Mouse (Mus musculus) limb, embryonic 12.5 days (tissue): ENCODE measurements around the gene Yju2. TPM values are rescaled to one million over a fixed set of nuclear protein-coding genes. Genes with fewer than 3 reads are reported as not detected.

Source experiments
- ATAC-seq: fragments of 200-750 bp; cut with Nextera tagmentation; 2 replicates; pipeline ENCODE4 v1.8.0; 2017; ENCODE audit warnings: low read depth, moderate TSS enrichment; ENCODE audit not compliant: insufficient number of reproducible peaks, insufficient read depth, low FRiP score, low TSS enrichment
- H3K27ac ChIP-seq: fragments of 300-500 bp; sonication (generic); 2 replicates; pipeline ENCODE4 v1.5.1; 2016; ENCODE audit warnings: mild to moderate bottlenecking, moderate library complexity
- H3K27me3 ChIP-seq: fragments of 300-500 bp; sonication (generic); 2 replicates; pipeline ENCODE4 v1.6.1; 2016; ENCODE audit warnings: mild to moderate bottlenecking, moderate library complexity
- H3K36me3 ChIP-seq: fragments of 300-500 bp; sonication (generic); 2 replicates; pipeline ENCODE4 v1.6.1; 2016; ENCODE audit warnings: mild to moderate bottlenecking, moderate library complexity
- H3K4me1 ChIP-seq: fragments of 300-500 bp; sonication (generic); replicated peaks from 2 replicates; pipeline ENCODE4 v1.6.1; 2016
- H3K4me2 ChIP-seq: fragments of 300-500 bp; sonication (generic); 2 replicates; pipeline ENCODE4 v1.6.1; 2016; ENCODE audit warnings: mild to moderate bottlenecking, moderate library complexity
- H3K4me3 ChIP-seq: fragments of 300-500 bp; sonication (generic); replicated peaks from 2 replicates; pipeline ENCODE4 v1.5.1; 2016; ENCODE audit warnings: mild to moderate bottlenecking
- H3K9ac ChIP-seq: fragments of 300-500 bp; sonication (generic); replicated peaks from 2 replicates; pipeline ENCODE4 v1.6.1; 2016; ENCODE audit warnings: mild to moderate bottlenecking, moderate library complexity
- H3K9me3 ChIP-seq: fragments of 300-500 bp; sonication (generic); 2 replicates; pipeline ENCODE4 v1.6.1; 2016; ENCODE audit warnings: mild to moderate bottlenecking, moderate library complexity
- WGBS: fragments of 180-500 bp; shearing (Covaris S2); methylation state at CpG from one replicate; pipeline ENCODE4 v1.1.7; 2016; 5-methylcytosine and 5-hydroxymethylcytosine counted together
- polyA plus RNA-seq: library from polyadenylated mRNA; unstranded; fragments of >200 nt; fragmentation: Nextera tagmentation; extraction: Ambion mirVana; gene quantifications from 2 replicates; pipeline ENCODE4 v1.2.1, GENCODE M21; 2016

Gene Yju2
- polyA plus RNA-seq, 1 experiment from 2014 or later, result 26.6 TPM

DNA sequence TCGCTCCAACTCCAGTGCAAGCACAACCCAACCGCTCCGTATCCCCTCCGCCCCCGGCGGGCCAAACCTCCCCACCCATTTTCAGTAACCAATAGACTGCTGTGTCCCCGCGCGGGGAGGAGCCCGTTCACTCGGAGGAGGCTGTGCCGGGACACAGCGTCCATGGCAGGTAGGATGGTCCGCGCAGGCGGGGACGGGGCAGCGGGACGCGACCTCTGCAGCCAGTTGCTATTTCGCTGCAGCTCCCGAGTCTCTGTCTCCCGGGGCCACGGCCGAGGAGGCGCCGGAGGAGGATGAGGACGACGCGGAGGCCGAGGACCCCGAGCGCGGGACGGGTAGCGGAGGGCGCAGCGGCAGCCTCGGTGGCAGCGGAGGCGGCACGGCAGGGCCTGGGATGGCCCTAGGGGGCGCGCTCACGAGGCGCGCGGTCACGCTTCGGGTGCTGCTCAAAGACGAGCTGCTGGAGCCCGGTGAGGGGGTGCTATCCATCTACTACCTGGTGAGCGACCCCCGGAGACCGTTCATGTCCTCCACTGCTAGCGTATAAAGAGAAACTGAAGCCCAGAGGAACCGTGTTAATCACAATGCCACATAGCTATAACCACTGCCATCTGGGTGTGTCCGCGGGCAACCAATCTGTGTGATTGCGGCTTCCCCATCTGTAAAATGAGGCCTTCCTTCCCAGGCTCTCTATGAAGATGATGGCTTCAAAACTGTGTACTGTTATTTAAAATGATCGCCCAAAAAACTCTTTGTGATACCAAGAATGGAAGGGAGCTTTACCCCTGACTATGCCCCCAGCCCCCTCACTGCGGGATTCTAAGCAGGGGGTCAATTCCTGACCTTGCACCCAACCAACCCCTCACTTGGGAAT, 50.4 kb downstream of the Yju2 start:
- peak overlapping the region; percentile 90 for H3K4me2 ChIP-seq
- H3K27me3 ChIP-seq, result peaks cover 3% of the 10 kb centered on the region; the same call in 1 of the 2 replicates
- peak; percentile 87 for ATAC-seq
- H3K27ac ChIP-seq, result peak overlapping the region; percentile 95
- H3K4me3 ChIP-seq, result peak overlapping the region; percentile 83
- H3K36me3 ChIP-seq, result peaks cover 37% of the 10 kb centered on the region
- under 1% methylated on average over 61 of the region's 62 CpGs for WGBS
- peak overlapping the region; percentile 81 for H3K9ac ChIP-seq
- H3K9me3 ChIP-seq, result no peaks in the 10 kb centered on the region
- H3K4me1 ChIP-seq, result peaks cover 28% of the 10 kb centered on the region

DNA sequence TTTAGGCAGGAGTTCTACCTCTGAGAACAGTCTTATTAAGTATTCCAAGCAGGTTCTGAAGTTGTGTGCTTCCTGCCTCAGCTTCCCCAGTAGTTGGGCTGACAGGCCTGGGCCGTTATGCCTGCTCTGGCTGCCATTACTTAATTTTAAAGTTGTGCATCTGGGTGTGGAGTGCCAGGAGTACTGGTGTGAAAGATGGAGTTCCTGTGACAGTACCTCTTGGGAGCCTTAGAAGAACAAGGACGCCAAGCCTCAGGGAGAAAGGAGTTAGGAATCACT, 51.0 kb downstream of the Yju2 start:
- Histone ChIP-seq H3K4me2 (peak overlapping the region; percentile 90), H3K27ac (peak overlapping the region; percentile 95), H3K27me3 (no peaks in the 10 kb centered on the region), H3K4me1 (peaks cover 28% of the 10 kb centered on the region), H3K9ac (peak overlapping the region; percentile 81), H3K9me3 (no peaks in the 10 kb centered on the region), H3K36me3 (peaks cover 42% of the 10 kb centered on the region), H3K4me3 (peak overlapping the region; percentile 83)
- 26% methylated on average over 2 of the region's 2 CpGs for WGBS
- no peak for ATAC-seq

DNA sequence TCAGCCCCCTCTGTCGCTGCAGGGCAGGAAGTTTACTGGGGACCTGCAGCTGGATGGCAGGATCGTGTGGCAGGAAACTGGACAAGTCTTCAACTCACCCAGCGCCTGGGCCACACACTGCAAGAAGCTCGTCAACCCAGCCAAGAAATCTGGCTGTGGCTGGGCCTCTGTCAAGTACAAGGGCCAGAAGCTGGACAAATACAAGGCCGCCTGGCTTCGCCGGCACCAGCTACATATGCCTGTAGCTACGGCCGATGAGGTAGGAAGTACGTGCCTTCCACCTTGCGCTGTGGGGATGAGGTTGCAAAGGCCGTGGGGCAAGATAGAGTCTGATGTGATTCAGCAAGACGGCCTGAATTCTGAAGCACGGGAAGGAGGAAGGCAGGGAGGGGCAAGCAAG, 51.4 kb downstream of the Yju2 start:
- Histone ChIP-seq H3K4me3 (peak overlapping the region; percentile 83), H3K36me3 (peaks cover 45% of the 10 kb centered on the region), H3K9ac (peak overlapping the region; percentile 81), H3K4me1 (peaks cover 28% of the 10 kb centered on the region), H3K4me2 (peak overlapping the region; percentile 90), H3K27me3 (no peaks in the 10 kb centered on the region), H3K9me3 (no peaks in the 10 kb centered on the region), H3K27ac (no peak overlapping the region)
- WGBS, result 67% methylated on average over 14 of the region's 14 CpGs
- no peak for ATAC-seq

DNA sequence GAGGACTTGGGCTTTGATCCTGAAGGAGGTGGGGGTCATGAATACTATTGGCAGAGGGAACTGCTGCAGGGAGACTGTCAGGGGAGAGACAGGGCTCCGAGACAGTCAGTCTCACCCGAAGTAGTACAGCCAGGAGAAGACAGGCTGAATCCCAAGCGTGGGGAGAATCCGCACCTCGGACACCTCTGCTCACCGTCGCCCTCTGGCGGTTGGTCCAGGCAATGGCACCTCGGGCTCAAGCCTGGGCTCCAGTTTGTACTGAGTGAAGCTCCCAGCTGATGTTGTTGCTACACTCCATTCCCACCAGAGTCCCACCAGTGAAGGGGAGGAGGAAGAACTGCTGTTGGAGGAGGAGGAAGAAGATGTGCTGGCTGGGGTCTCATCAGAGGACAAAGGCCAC, 51.8 kb downstream of the Yju2 start:
- peak overlapping the region; percentile 83 for H3K4me3 ChIP-seq
- no peaks in the 10 kb centered on the region for H3K9me3 ChIP-seq
- H3K36me3 ChIP-seq, result peaks cover 49% of the 10 kb centered on the region
- peaks cover 28% of the 10 kb centered on the region for H3K4me1 ChIP-seq
- no peaks in the 10 kb centered on the region for H3K27me3 ChIP-seq
- no peak for ATAC-seq
- H3K27ac ChIP-seq, result no peak overlapping the region
- WGBS, result 15% methylated on average over 9 of the region's 9 CpGs
- peak overlapping the region; percentile 90 for H3K4me2 ChIP-seq
- peak overlapping the region; percentile 81; the same call in 1 of the 2 replicates for H3K9ac ChIP-seq

DNA sequence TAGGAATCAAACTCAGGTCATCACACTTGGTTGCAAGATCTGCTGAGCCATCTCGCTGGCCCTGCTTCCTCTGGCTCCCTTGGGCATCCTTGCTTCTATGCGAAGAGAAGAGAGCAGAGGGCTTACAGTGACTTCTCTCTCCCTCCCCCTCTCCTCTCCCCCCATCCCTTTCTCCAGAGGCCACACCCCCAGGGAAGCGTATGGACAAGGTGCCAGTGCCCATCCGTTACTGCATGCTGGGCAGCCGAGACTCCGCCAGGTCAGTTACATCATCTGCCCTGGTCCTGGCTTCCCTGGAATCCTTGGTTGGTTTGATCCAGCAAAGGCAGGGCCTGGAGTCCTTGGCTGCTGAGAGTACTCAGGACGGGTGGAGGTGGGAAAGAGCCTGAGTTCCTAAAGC, 52.5 kb downstream of the Yju2 start:
- peaks cover 57% of the 10 kb centered on the region for H3K36me3 ChIP-seq
- ATAC-seq, result no peak
- 85% methylated on average over 7 of the region's 7 CpGs for WGBS
- H3K4me3 ChIP-seq, result no peak overlapping the region
- H3K27ac ChIP-seq, result no peak overlapping the region
- peaks cover 28% of the 10 kb centered on the region for H3K4me1 ChIP-seq
- H3K9me3 ChIP-seq, result no peaks in the 10 kb centered on the region
- H3K27me3 ChIP-seq, result no peaks in the 10 kb centered on the region
- no peak overlapping the region for H3K9ac ChIP-seq
- no peak overlapping the region for H3K4me2 ChIP-seq

DNA sequence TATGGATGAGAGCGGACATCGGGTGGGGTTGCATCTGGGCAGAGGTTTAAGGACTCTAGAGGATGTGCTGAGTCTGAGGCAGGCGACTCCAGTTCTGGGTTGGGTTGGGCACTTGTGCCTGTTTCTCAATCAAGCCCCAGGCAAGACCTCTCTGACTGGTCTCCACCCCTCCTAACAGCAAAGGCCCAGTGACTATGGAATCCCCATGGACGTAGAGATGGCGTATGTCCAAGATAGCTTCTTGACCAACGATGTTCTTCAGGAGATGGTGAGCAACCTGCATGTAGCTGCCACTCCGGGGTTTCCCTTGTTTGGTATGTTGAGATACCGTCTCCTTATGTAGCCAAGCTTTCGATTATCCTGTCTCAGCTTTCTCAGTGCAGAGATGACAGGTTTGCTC, 56.4 kb downstream of the Yju2 start:
- Histone ChIP-seq H3K4me1 (peaks cover 9% of the 10 kb centered on the region), H3K27me3 (no peaks in the 10 kb centered on the region), H3K36me3 (peaks cover 96% of the 10 kb centered on the region), H3K9me3 (no peaks in the 10 kb centered on the region), H3K9ac (no peak overlapping the region), H3K4me2 (no peak overlapping the region), H3K4me3 (no peak overlapping the region), H3K27ac (no peak overlapping the region)
- ATAC-seq, result no peak
- WGBS, result 96% methylated on average over 9 of the region's 9 CpGs

DNA sequence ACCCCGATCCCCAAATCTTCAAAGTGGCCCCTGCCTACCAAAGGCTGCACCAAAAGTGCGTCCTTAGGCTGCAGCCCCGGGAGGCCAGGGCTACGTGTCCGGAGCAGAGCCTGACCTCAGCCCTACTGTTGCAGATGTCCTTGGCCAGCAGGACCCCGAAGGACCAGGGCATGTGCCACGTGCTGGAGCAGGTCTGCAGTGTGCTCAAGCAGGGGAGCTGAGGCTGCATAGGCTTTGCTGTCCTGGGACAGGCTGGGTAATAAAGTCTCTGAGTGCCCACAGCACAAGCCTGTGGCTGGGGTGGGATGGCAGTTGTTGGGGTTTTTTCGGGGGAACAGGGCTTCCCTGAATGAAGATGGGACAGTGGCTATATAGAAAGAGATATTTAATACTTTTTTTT, 57.5 kb downstream of the Yju2 start:
- 86% methylated on average over 8 of the region's 8 CpGs for WGBS
- no peak overlapping the region for H3K27ac ChIP-seq
- no peaks in the 10 kb centered on the region for H3K9me3 ChIP-seq
- H3K9ac ChIP-seq, result no peak overlapping the region
- H3K4me3 ChIP-seq, result no peak overlapping the region
- H3K4me1 ChIP-seq, result no peaks in the 10 kb centered on the region; the same call in 1 of the 2 replicates
- no peak for ATAC-seq
- no peaks in the 10 kb centered on the region for H3K27me3 ChIP-seq
- peaks cover 97% of the 10 kb centered on the region for H3K36me3 ChIP-seq
- H3K4me2 ChIP-seq, result no peak overlapping the region

DNA sequence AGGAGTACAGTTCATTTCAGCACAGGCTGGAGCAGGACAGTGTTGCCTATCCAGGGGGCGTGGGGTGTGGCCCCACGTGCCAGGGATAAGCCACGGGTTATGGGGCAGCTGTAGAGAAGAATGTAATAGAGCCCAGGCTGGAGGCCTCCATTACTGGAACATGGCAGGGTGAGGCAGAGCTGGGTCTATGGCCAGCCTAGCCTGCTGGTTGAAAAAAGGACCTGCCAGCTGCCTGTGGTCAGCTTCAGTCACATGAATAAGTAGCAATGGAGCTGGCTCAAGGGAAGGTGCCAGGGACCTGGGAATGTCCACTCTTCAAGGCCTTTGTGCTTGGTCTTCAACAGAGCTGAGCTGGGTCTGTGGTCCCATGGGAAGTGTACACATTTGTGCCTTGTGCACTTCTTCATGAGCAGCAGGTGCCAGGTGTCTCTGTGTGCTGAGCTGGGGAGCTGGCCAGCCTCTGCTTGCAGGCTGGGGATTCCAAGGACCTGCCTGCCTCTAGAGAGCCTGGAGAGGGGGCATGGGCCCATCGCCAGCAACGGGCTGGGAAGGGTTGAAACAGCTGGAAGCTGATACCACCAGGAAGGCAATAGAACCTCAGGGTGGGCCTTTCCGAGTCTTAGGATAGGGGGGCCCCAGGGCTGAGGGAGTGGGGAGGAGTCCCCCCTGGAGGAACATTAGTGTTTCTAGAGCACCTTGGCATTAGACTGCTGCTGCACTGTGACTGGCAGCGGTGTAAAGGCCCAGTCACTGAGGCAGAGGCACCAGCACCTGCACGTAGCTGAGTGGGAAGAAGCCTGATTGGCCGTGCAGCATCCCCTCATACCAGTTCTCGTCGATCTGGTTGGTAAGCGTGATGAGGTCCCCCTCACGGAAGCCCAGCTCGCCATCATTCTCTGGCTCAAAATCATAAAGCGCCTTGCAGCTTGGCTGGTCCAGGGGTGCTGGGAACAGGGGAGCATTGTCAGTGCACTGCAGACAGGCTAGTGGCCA, 58.2 kb downstream of the Yju2 start:
- no peaks in the 10 kb centered on the region for H3K27me3 ChIP-seq
- ATAC-seq, result no peak
- 83% methylated on average over 15 of the region's 15 CpGs for WGBS
- H3K4me2 ChIP-seq, result no peak overlapping the region
- no peak overlapping the region for H3K27ac ChIP-seq
- peaks cover 94% of the 10 kb centered on the region for H3K36me3 ChIP-seq
- no peak overlapping the region for H3K9ac ChIP-seq
- H3K9me3 ChIP-seq, result no peaks in the 10 kb centered on the region
- H3K4me1 ChIP-seq, result no peaks in the 10 kb centered on the region; the same call in 1 of the 2 replicates
- no peak overlapping the region for H3K4me3 ChIP-seq

DNA sequence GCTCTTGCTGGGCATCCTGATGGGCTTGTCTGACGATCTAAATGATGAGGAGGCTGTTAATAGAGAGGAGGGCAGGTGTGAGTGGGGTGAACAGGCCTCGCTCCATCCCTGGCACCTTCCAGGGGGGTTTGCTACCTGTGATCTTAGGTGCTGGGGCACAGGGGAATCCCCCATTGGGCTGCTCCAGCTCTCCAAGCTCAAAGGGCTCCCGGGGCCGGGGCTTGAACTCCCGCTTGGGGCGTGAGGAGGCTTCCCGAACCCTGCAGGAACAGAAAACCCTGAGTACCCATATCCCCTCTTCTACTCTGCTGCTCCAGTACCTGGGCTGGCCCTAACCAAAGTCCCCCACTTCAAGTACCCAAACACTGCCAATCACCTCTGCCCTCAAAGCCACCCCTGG, 58.9 kb downstream of the Yju2 start:
- Histone ChIP-seq H3K4me3 (no peak overlapping the region), H3K36me3 (peaks cover 96% of the 10 kb centered on the region), H3K4me1 (no peaks in the 10 kb centered on the region; the same call in 1 of the 2 replicates), H3K27me3 (no peaks in the 10 kb centered on the region), H3K4me2 (no peak overlapping the region), H3K27ac (no peak overlapping the region), H3K9me3 (no peaks in the 10 kb centered on the region), H3K9ac (no peak overlapping the region)
- 88% methylated on average over 7 of the region's 7 CpGs for WGBS
- ATAC-seq, result no peak
